Mouse (Mus musculus) heart, embryonic 16.5 days (tissue): Measurements from ENCODE around the gene Fau. TPM values are rescaled to one million over a fixed set of nuclear protein-coding genes. Genes with fewer than 3 reads are reported as not detected.

Experiments
- ATAC-seq: fragments of 200-750 bp; cut with Nextera tagmentation; replicated peaks from 2 replicates; pipeline ENCODE4 v1.8.0; 2017; ENCODE audit warnings: moderate number of reproducible peaks; ENCODE audit not compliant: insufficient read depth, low FRiP score; ENCODE audit errors: extremely low read depth
- H3K27ac ChIP-seq: fragments of 300-500 bp; sonication (generic); 2 replicates; pipeline ENCODE4 v1.5.1; 2014; ENCODE audit warnings: mild to moderate bottlenecking, low read length, control low read depth, moderate library complexity
- H3K27me3 ChIP-seq: fragments of 300-500 bp; sonication (generic); 2 replicates; pipeline ENCODE4 v1.6.1; 2014; ENCODE audit warnings: low read length, mixed read lengths; ENCODE audit not compliant: control insufficient read depth, insufficient read depth
- H3K36me3 ChIP-seq: fragments of 300-500 bp; sonication (generic); 2 replicates; pipeline ENCODE4 v1.6.1; 2014; ENCODE audit not compliant: control insufficient read depth, insufficient read depth
- H3K4me1 ChIP-seq: fragments of 300-500 bp; sonication (generic); 2 replicates; pipeline ENCODE4 v1.6.1; 2014; ENCODE audit warnings: low read length, mixed read lengths; ENCODE audit not compliant: control insufficient read depth, insufficient read depth
- H3K4me2 ChIP-seq: fragments of 300-500 bp; sonication (generic); 2 replicates; pipeline ENCODE4 v1.6.1; 2014; ENCODE audit warnings: low read depth, mild to moderate bottlenecking, control low read depth, low read length
- H3K4me3 ChIP-seq: fragments of 300-500 bp; sonication (generic); 2 replicates; pipeline ENCODE4 v1.5.1; 2014; ENCODE audit warnings: mild to moderate bottlenecking, control low read depth, low read length
- H3K9ac ChIP-seq: fragments of 300-500 bp; sonication (generic); 2 replicates; pipeline ENCODE4 v1.6.1; 2014; ENCODE audit warnings: low read length, control low read depth
- H3K9me3 ChIP-seq: fragments of 300-500 bp; sonication (generic); replicated peaks from 2 replicates; pipeline ENCODE4 v1.6.1; 2016; ENCODE audit warnings: low read length; ENCODE audit not compliant: control insufficient read depth
- WGBS: fragments of 180-500 bp; shearing (Covaris S2); extraction: QIAGEN DNeasy Blood & Tissue Kit; methylation state at CpG from one replicate; pipeline ENCODE4 v1.1.7; 2014; 5-methylcytosine and 5-hydroxymethylcytosine counted together
- polyA plus RNA-seq: library from polyadenylated mRNA; unstranded; fragments of >200 nt; fragmentation: Nextera tagmentation; extraction: Ambion mirVana; gene quantifications from 2 replicates; pipeline ENCODE4 v1.2.1, GENCODE M21; 2015

Gene Fau
- polyA plus RNA-seq, result 354 and 453 TPM in 2 replicates

DNA sequence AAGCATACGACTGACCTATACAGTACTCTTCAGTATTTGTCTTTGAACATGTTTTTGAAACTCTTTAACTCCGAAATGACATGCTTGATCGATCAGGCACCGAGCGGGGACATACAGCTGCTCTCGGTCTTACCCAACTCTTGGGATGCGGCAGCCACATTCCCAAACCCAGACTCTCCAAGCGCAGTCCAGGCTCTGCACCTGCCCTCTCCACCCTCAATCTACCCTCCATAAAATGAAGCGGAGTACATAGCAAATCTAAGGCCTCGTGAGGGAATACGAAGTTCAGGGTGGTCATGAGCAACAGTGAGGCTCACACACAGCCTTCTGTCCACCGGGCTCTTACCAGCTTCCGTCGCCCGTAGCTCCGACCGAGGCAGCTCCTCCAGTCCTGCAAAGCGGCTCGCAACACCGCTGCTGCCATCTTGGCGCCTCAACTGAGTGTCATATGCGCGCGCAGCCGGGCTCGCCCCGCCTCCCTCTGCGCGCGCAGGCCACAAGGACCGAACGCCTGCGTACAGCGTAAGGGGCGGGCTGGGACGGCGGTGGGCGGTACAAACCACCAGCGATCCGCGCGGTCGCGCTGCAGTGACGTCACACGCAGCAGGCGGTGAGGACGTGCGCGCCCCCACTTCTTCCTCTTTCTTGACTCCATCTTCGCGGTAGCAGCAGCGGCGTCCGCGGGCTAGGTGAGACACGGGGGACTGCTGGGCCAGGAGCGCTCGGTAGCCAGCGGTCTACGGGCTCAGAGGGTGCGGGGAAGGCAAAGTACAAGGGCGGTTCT, at the start of gene Fau, which contains the start of gene Mrpl49:
Fau (plus strand) TSS at position 532 of the 784 bp plus-strand sequence.
Mrpl49 (minus strand) TSS at position 473 of the 784 bp plus-strand sequence.
- under 1% methylated on average over 63 of the region's 63 CpGs for WGBS
- peak; percentile 89 for ATAC-seq
- Histone ChIP-seq H3K9ac (peak within 1 kb of the TSS; percentile 94), H3K4me3 (peak within 1 kb of the TSS; percentile 90), H3K27ac (peak within 1 kb of the TSS; percentile 83), H3K9me3 (no peaks in the 10 kb centered on the region), H3K36me3 (peaks cover 32% of the 10 kb centered on the region), H3K4me1 (peaks cover 25% of the 10 kb centered on the region), H3K4me2 (peak within 1 kb of the TSS; percentile 88), H3K27me3 (no peaks in the 10 kb centered on the region)

- Histone ChIP-seq H3K36me3 (peaks cover 3% of the 10 kb centered on the region), H3K27ac (no peak overlapping the region), H3K4me3 (no peak overlapping the region), H3K4me2 (no peak overlapping the region), H3K27me3 (no peaks in the 10 kb centered on the region), H3K9ac (no peak overlapping the region), H3K4me1 (no peaks in the 10 kb centered on the region; the same call in 1 of the 2 replicates), H3K9me3 (no peaks in the 10 kb centered on the region)
- no peak for ATAC-seq
- 79% methylated on average over 8 of the region's 8 CpGs for WGBS
Observed at GRCm38 (mm10) chr19:6009137-6009536, 48.5 kb upstream of the Fau start.

DNA sequence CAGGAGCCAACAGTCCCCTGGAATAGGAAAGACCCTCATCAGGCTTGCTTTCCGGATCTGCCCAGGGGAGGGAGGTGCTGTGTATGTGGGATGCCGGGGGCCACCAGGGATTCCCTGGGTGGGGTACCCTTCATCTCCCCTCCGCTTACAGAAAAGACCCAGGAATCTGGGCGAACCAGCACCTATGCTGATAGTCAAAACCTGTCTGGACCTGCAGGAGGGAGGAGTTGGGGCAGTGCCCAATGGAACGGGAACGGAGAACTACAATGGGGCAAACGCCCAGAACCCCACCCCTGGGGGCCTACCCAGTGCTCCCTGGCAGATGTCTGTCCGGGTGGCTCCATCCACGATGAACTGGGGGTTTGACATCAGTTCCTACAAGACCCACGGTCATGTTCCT, 44.0 kb upstream of the Fau start:
- Histone ChIP-seq H3K27me3 (no peaks in the 10 kb centered on the region), H3K4me2 (no peak overlapping the region), H3K4me3 (no peak overlapping the region), H3K9me3 (no peaks in the 10 kb centered on the region), H3K27ac (no peak overlapping the region), H3K9ac (no peak overlapping the region), H3K36me3 (no peaks in the 10 kb centered on the region), H3K4me1 (peaks cover 10% of the 10 kb centered on the region; the same call in 1 of the 2 replicates)
- WGBS, result 91% methylated on average over 10 of the region's 10 CpGs
- ATAC-seq, result no peak

- Histone ChIP-seq H3K9ac (peak overlapping the region; percentile 74), H3K9me3 (no peaks in the 10 kb centered on the region), H3K36me3 (no peaks in the 10 kb centered on the region), H3K4me2 (peak overlapping the region; percentile 84), H3K4me3 (peak overlapping the region; percentile 63), H3K27me3 (no peaks in the 10 kb centered on the region), H3K27ac (peak overlapping the region; percentile 73), H3K4me1 (peaks cover 10% of the 10 kb centered on the region; the same call in 1 of the 2 replicates)
- WGBS, result 4% methylated on average over 13 of the region's 18 CpGs
- peak; percentile 79 for ATAC-seq
Observed at GRCm38 (mm10) chr19:6014991-6015510, 42.6 kb upstream of the Fau start.

DNA sequence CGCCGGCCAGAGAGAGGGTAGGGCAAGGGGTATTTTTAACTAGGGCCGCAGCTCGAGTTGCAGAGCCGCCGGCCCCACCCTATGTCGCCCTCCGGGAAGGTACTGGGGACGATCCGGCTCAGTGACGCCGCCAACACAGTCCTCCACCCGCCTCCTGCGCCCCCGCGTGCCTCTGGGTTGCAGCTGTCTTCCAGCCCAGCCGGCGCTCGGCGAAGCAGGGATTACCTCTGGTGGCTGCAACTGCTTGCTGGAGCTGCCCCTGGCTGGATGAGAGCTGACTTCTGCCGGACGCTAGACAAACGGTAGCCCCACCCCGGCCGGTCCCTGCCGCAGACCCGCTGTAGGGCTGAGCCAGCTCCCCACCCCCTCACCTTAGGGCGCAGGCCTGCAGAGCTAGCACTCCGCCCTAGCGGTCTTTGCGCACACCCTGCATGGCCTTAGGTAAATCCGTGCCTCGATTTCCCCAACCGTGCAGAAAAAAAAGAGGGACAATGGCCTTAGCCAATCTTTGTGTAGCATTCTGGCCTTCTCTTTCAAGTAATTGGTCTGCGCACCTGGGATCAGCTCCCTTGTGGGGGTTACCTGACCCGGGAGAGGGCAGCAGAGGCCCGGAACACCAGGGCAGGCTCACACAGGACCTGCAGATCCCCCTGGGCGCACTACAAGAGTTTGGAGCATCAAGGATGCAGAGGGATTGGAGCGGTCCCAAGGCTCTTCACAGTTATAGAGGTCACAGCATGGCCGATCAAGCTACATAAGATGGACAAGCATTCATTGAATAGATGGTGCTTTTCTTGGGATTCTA, 41.9 kb upstream of the Fau start, which contains the start of gene Capn1:
Capn1 (minus strand) TSS at position 387 of the 805 bp plus-strand sequence.
- peak within 1 kb of the TSS; percentile 84 for H3K4me2 ChIP-seq
- peak; percentile 72 for ATAC-seq
- no peaks in the 10 kb centered on the region for H3K9me3 ChIP-seq
- 3% methylated on average over 40 of the region's 40 CpGs for WGBS
- no peaks in the 10 kb centered on the region for H3K27me3 ChIP-seq
- H3K36me3 ChIP-seq, result no peaks in the 10 kb centered on the region
- peak within 1 kb of the TSS; percentile 73 for H3K27ac ChIP-seq
- H3K4me1 ChIP-seq, result peaks cover 12% of the 10 kb centered on the region; the same call in 1 of the 2 replicates
- peak within 1 kb of the TSS; percentile 74 for H3K9ac ChIP-seq
- H3K4me3 ChIP-seq, result peak within 1 kb of the TSS; percentile 63

- ATAC-seq, result no peak
- Histone ChIP-seq H3K9me3 (no peaks in the 10 kb centered on the region), H3K27ac (no peak overlapping the region), H3K9ac (no peak overlapping the region), H3K4me1 (peaks cover 12% of the 10 kb centered on the region; the same call in 1 of the 2 replicates), H3K27me3 (no peaks in the 10 kb centered on the region), H3K4me3 (no peak overlapping the region), H3K4me2 (no peak overlapping the region), H3K36me3 (no peaks in the 10 kb centered on the region)
- WGBS, result 47% methylated on average over 7 of the region's 7 CpGs
Observed at GRCm38 (mm10) chr19:6016532-6016931, 41.1 kb upstream of the Fau start.

- no peak overlapping the region for H3K4me3 ChIP-seq
- peaks cover 12% of the 10 kb centered on the region; the same call in 1 of the 2 replicates for H3K4me1 ChIP-seq
- no peaks in the 10 kb centered on the region for H3K36me3 ChIP-seq
- H3K9me3 ChIP-seq, result no peaks in the 10 kb centered on the region
- ATAC-seq, result no peak
- H3K27me3 ChIP-seq, result no peaks in the 10 kb centered on the region
- 31% methylated on average over 15 of the region's 15 CpGs for WGBS
- no peak overlapping the region for H3K9ac ChIP-seq
- no peak overlapping the region for H3K4me2 ChIP-seq
- no peak overlapping the region for H3K27ac ChIP-seq
Observed at GRCm38 (mm10) chr19:6018142-6019089, 39.2 kb upstream of the Fau start.

DNA sequence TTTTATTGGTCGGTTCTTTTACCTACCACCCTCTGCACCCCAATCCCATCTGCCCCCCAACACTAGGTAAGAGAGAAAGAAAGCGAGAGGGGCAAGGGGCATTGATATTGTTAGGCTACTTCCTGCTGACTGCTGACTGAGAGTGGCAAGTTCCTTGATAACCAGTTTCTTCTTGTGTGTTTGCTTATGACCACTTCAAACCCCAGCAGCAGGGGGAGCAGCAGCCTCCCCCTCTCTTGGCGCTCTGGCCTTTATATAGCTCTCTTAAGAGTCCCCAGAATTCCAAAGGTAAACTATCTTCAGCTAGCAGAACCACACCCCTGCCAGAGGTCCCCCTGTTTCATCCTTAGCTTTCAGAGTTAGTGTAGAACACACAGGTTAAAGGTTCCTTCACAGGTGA, 37.4 kb upstream of the Fau start:
- WGBS, result 38% methylated on average over 3 of the region's 3 CpGs
- ATAC-seq, result no peak
- H3K4me3 ChIP-seq, result no peak overlapping the region
- no peaks in the 10 kb centered on the region for H3K9me3 ChIP-seq
- peaks cover 7% of the 10 kb centered on the region; the same call in 1 of the 2 replicates for H3K4me1 ChIP-seq
- H3K27me3 ChIP-seq, result no peaks in the 10 kb centered on the region
- no peak overlapping the region for H3K4me2 ChIP-seq
- no peak overlapping the region for H3K27ac ChIP-seq
- no peaks in the 10 kb centered on the region for H3K36me3 ChIP-seq
- H3K9ac ChIP-seq, result no peak overlapping the region
